Mouse (Mus musculus) ES-E14 (cell line): ENCODE measurements around the gene Mras. TPM values are rescaled to one million over a fixed set of nuclear protein-coding genes. Genes with fewer than 3 reads are reported as not detected.

Experiments
- DNase-seq: peaks from one replicate; pipeline ENCODE4 v3.0.0-alpha.2; 2013; ENCODE audit warnings: low read depth, low spot score
- H3K27ac ChIP-seq: 2 replicates; pipeline ENCODE4 v1.5.1; 2012; ENCODE audit warnings: low read depth, mild to moderate bottlenecking, low read length, moderate library complexity, mixed read lengths; ENCODE audit not compliant: poor library complexity, insufficient read depth, severe bottlenecking
- H3K36me3 ChIP-seq: 2 replicates; pipeline ENCODE4 v1.6.1; 2012; ENCODE audit warnings: mild to moderate bottlenecking, low read length, moderate library complexity, mixed read lengths; ENCODE audit not compliant: control insufficient read depth, poor library complexity, insufficient read depth, severe bottlenecking
- H3K4me1 ChIP-seq, 2 experiments: fragments of 150-350 bp in 1 of 2; sonication (generic) in 1 of 2; 2 replicates each; pipeline ENCODE4 v1.6.1; 2012; ENCODE audit warnings: low read length in 2 of 2, mild to moderate bottlenecking in 1 of 2, mixed read lengths in 1 of 2; ENCODE audit not compliant: control insufficient read depth in 2 of 2, insufficient read depth in 2 of 2, poor library complexity in 1 of 2
- H3K4me3 ChIP-seq, 2 experiments: fragments of 150-350 bp in 1 of 2; sonication (generic) in 1 of 2; 2 replicates each; pipeline ENCODE4 v1.5.1; 2012; ENCODE audit warnings: low read length in 2 of 2, low read depth in 1 of 2, mild to moderate bottlenecking in 1 of 2, mixed read lengths in 1 of 2; ENCODE audit not compliant: insufficient read depth in 1 of 2, poor library complexity in 1 of 2, severe bottlenecking in 1 of 2
- H3K9ac ChIP-seq: 2 replicates; pipeline ENCODE4 v1.6.1; 2012; ENCODE audit warnings: low read depth, mild to moderate bottlenecking, low read length, mixed read lengths; ENCODE audit not compliant: poor library complexity, insufficient read depth, severe bottlenecking
- H3K9me3 ChIP-seq: fragments of 150-350 bp; sonication (generic); 2 replicates; pipeline ENCODE4 v1.6.1; 2012; ENCODE audit warnings: low read depth, mild to moderate bottlenecking, low read length; ENCODE audit not compliant: control insufficient read depth, insufficient read depth
- CHD2 ChIP-seq: IDR thresholded peaks from 2 replicates; pipeline ENCODE4 v1.6.1; 2014; ENCODE audit warnings: mild to moderate bottlenecking, low read depth, low read length, inconsistent platforms
- HCFC1 ChIP-seq: IDR thresholded peaks from 2 replicates; pipeline ENCODE4 v1.6.1; 2012; ENCODE audit warnings: low read length, inconsistent platforms, borderline replicate concordance; ENCODE audit not compliant: insufficient read depth
- MAFK ChIP-seq: IDR thresholded peaks from 2 replicates; pipeline ENCODE4 v1.6.1; 2014; ENCODE audit warnings: mild to moderate bottlenecking, low read depth, low read length, inconsistent platforms; ENCODE audit not compliant: insufficient read depth
- ZC3H11A ChIP-seq: IDR thresholded peaks from 2 replicates; pipeline ENCODE4 v1.6.1; 2012; ENCODE audit warnings: low read depth, mild to moderate bottlenecking, inconsistent platforms, low read length, borderline replicate concordance
- ZNF384 ChIP-seq: IDR thresholded peaks from 2 replicates; pipeline ENCODE4 v1.6.1; 2012; ENCODE audit warnings: low read depth, low read length, inconsistent platforms
- in situ Hi-C, 2 experiments: fragments of 600-800 bp; cut with MboI; formaldehyde crosslinking; loops; one replicate each; pipeline ENCODE4 v1.15.1; 2025; ENCODE audit warnings: low sequenced_read_pairs in 2 of 2, inconsistent platforms in 1 of 2; ENCODE audit not compliant: unreplicated experiment in 2 of 2
- total RNA-seq: library from RNA; depleted of rRNA; stranded (reverse); fragments of 300-350 nt; gene quantifications from 2 replicates; pipeline ENCODE4 v1.2.3, GENCODE M21; 2012

The Mras gene
- total RNA-seq, 1 experiment: 28.5 TPM

GRCm38 (mm10) chr9:99409280-99409679 lies 27.9 kb downstream of the Mras start:
- DNase-seq: no peak
- H3K9ac ChIP-seq: no peak overlapping the region
- no peaks in the 10 kb centered on the region for H3K36me3 ChIP-seq
- no peaks in the 10 kb centered on the region for H3K9me3 ChIP-seq
- H3K4me3 ChIP-seq: no peak overlapping the region
- H3K4me1 ChIP-seq: peaks cover 0 to 7% of the 10 kb centered on the region in 2 experiments; a peak in 3 of 4 replicates
- no peak overlapping the region for H3K27ac ChIP-seq
- TF ChIP-seq HCFC1 (no peak), ZC3H11A (no peak), MAFK (no peak), CHD2 (no peak)
- in situ Hi-C loops: no loop called here

- no peak overlapping the region for H3K9ac ChIP-seq
- DNase-seq: no peak
- H3K4me1 ChIP-seq: peaks cover 5 to 7% of the 10 kb centered on the region in 2 experiments; a peak in 3 of 4 replicates
- H3K27ac ChIP-seq: no peak overlapping the region
- H3K4me3 ChIP-seq: no peak overlapping the region
- no peaks in the 10 kb centered on the region for H3K9me3 ChIP-seq
- TF ChIP-seq HCFC1: no peak
- TF ChIP-seq ZC3H11A: no peak
- TF ChIP-seq MAFK: no peak
- TF ChIP-seq ZNF384: no peak
- TF ChIP-seq CHD2: no peak
- in situ Hi-C loops: no loop called here
- peaks cover 6% of the 10 kb centered on the region for H3K36me3 ChIP-seq
Measured at GRCm38 (mm10) chr9:99401288-99401974, 35.8 kb downstream of the Mras start.

GRCm38 (mm10) chr9:99400781-99401180 lies 36.4 kb downstream of the Mras start:
- Histone ChIP-seq H3K27ac (no peak overlapping the region), H3K4me1 (peaks cover 5 to 7% of the 10 kb centered on the region in 2 experiments; a peak in 3 of 4 replicates), H3K9ac (no peak overlapping the region), H3K4me3 (no peak overlapping the region), H3K9me3 (no peaks in the 10 kb centered on the region), H3K36me3 (peaks cover 6% of the 10 kb centered on the region)
- no peak for DNase-seq
- TF ChIP-seq HCFC1: no peak
- no peak for TF ChIP-seq ZNF384
- no peak for TF ChIP-seq CHD2
- TF ChIP-seq ZC3H11A: no peak
- TF ChIP-seq MAFK: no peak
- in situ Hi-C loops: no loop called here

- Histone ChIP-seq H3K27ac (no peak overlapping the region), H3K4me3 (no peak overlapping the region), H3K36me3 (peaks cover 5% of the 10 kb centered on the region; the same call in 1 of the 2 replicates), H3K9ac (no peak overlapping the region), H3K9me3 (no peaks in the 10 kb centered on the region), H3K4me1 (peaks cover 2 to 7% of the 10 kb centered on the region in 2 experiments; a peak in 3 of 4 replicates)
- in situ Hi-C loops: no loop called here
- TF ChIP-seq HCFC1 (no peak), MAFK (no peak), ZNF384 (no peak), ZC3H11A (no peak), CHD2 (no peak)
- DNase-seq: no peak
Measured at GRCm38 (mm10) chr9:99397056-99397815, 39.9 kb downstream of the Mras start.
